In the genomic region with DNA sequence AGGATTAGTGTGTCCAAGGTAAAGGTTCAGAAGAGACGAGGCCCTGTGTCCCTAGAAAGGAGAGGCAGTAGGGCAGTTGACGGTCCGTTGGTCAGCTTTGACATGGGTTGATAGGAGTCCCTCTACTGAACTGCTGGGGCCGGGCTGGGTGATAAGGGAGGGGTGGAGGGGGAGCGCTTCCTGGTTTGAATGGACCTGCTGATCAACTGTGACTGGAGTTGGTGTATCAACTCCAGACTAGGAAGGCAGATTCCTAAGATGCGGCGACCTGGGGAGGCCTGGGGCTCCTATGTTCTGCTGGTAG, we compare ENCODE assay signal across 9 mouse cellular contexts.
DNase-seq lines count a peak whose midpoint lies in the region; ATAC-seq and TF ChIP-seq lines count a peak whose summit lies in the region.
"Had no signal": no experiment of that assay in that cellular context is flagged by ENCODE, and none has a peak within 500 bp of the region (broad histone marks: within the 10 kb centered on the region; RNA-seq: fewer than 3 reads in every experiment).

No protein-coding gene starts in this region.

- H3K36me3 ChIP-seq in heart, embryonic 10.5 days: 0 out of 2 replicates have a peak, but pooled peaks cover 3% of the 10 kb centered on the region
- H3K36me3 ChIP-seq in heart, adult 2 months (ENCODE audit: control insufficient read depth, insufficient read depth, low read length): no peaks in the 10 kb centered on the region
- peaks cover 0 to 59% of the 10 kb centered on the region in 2 experiments for H3K36me3 ChIP-seq in CH12.LX (replicated peaks in 1 of 2; ENCODE audit: control insufficient read depth in 1 of 2, insufficient read depth in 1 of 2, low read length in 1 of 2)
- H3K36me3 ChIP-seq in hindbrain, embryonic 11.5 days (ENCODE audit: control insufficient read depth, insufficient read depth, low read length): no peaks in the 10 kb centered on the region
- no peaks in the 10 kb centered on the region for H3K36me3 ChIP-seq in liver, embryonic 16.5 days (ENCODE audit: control insufficient read depth, insufficient read depth)

- dilution Hi-C loops in CH12.LX (cut with MboI; ENCODE audit: extremely low pct_ligation_motif_present, extremely low pct_unique_long_range_greater_than_20kb, low sequenced_read_pairs): no loop called here

- TF ChIP-seq CTCF in heart, adult 2 months (IDR thresholded peaks at IDR 0.05): no peak
- no peak for TF ChIP-seq CTCF in CH12.LX (conservative IDR thresholded peaks at IDR 0.05 in 1 of 2, IDR thresholded peaks at IDR 0.05 in 1 of 2; ENCODE audit: low read depth in 2 of 2, low read length in 2 of 2)

- peak overlapping the region; percentile 78 for H3K4me3 ChIP-seq in heart, embryonic 10.5 days
- H3K4me3 ChIP-seq in heart, adult 2 months: no peak overlapping the region
- no peak overlapping the region for H3K4me3 ChIP-seq in CH12.LX (replicated peaks in 1 of 3; ENCODE audit: low read depth in 2 of 3, low read length in 2 of 3, poor library complexity in 1 of 3)
- no peak overlapping the region; the same call in 1 of the 2 replicates for H3K4me3 ChIP-seq in hindbrain, embryonic 11.5 days (ENCODE audit: low read depth, low read length)
- H3K4me3 ChIP-seq in liver, embryonic 16.5 days (ENCODE audit: low read depth, low read length): no peak overlapping the region

- H3K4me1 ChIP-seq in heart, embryonic 10.5 days: peaks cover 86% of the 10 kb centered on the region
- H3K4me1 ChIP-seq in heart, adult 2 months (ENCODE audit: control insufficient read depth, insufficient read depth, low read length): peaks cover 30% of the 10 kb centered on the region
- H3K4me1 ChIP-seq in CH12.LX (ENCODE audit: control insufficient read depth in 1 of 2, insufficient read depth in 2 of 2): peaks cover 50 to 91% of the 10 kb centered on the region in 2 experiments
- H3K4me1 ChIP-seq in hindbrain, embryonic 11.5 days (replicated peaks; ENCODE audit: control insufficient read depth, insufficient read depth, low read length): peaks cover 31% of the 10 kb centered on the region
- H3K4me1 ChIP-seq in liver, embryonic 16.5 days (ENCODE audit: control insufficient read depth, low read depth, low read length): peaks cover 73% of the 10 kb centered on the region

- no peak for ATAC-seq in hindbrain, embryonic 11.5 days (ENCODE audit: low FRiP score)
- ATAC-seq in liver, embryonic 16.5 days (ENCODE audit: low read depth): 0 out of 2 replicates have a peak, but pooled peaks have one; percentile 8

- peak overlapping the region; percentile 96 for H3K27ac ChIP-seq in heart, embryonic 10.5 days
- H3K27ac ChIP-seq in heart, adult 2 months: no peak overlapping the region; the same call in 1 of the 2 replicates
- H3K27ac ChIP-seq in CH12.LX (ENCODE audit: insufficient read depth, low read depth): 0 out of 2 replicates have a peak overlapping the region, but pooled peaks have one; percentile 1
- peak overlapping the region; percentile 98 for H3K27ac ChIP-seq in hindbrain, embryonic 11.5 days (ENCODE audit: low read depth, low read length)
- peak overlapping the region; percentile 21 for H3K27ac ChIP-seq in liver, embryonic 16.5 days (ENCODE audit: low read length)

- in situ Hi-C loops in CH12.LX (cut with MboI; ENCODE audit: low pct_ligation_motif_present, low pct_unique_long_range_greater_than_20kb, low sequenced_read_pairs): no loop called here

- intact Hi-C loops in heart, adult 2 months (cut with DNase I): no loop called here
- intact Hi-C loops in left cerebral cortex, postnatal 36 days (cut with DNase I): no loop called here

- peak; percentile 88 for DNase-seq in heart, embryonic 10.5 days (ENCODE audit: low spot score)
- DNase-seq in heart, adult 2 months: no peak
- no peak for DNase-seq in CH12.LX (ENCODE audit: extremely low read depth)
- no peak for DNase-seq in hindbrain, embryonic 11.5 days (ENCODE audit: low spot score)
- DNase-seq in Muller cell, postnatal 12 days (ENCODE audit: inconsistent ontology term): no peak
- DNase-seq in cerebellum, postnatal 10 days: no peak
- DNase-seq in left cerebral cortex, postnatal 36 days (ENCODE audit: low spot score in 2 of 2): no peak
- DNase-seq: kidney, postnatal 14 days had no signal

- 10% methylated on average over 7 of the region's 7 CpGs for WGBS in heart, embryonic 10.5 days
- WGBS in heart, adult 2 months: 54% methylated on average over 7 of the region's 7 CpGs
- WGBS in hindbrain, embryonic 11.5 days: 25% methylated on average over 7 of the region's 7 CpGs
- 15% methylated on average over 7 of the region's 7 CpGs for WGBS in liver, embryonic 16.5 days (ENCODE audit: insufficient replicate concordance)

- no peaks in the 10 kb centered on the region for H3K79me2 ChIP-seq in heart, adult 2 months (replicated peaks; ENCODE audit: control insufficient read depth, insufficient read depth, low read length)
- peaks cover 80% of the 10 kb centered on the region for H3K79me2 ChIP-seq in CH12.LX (replicated peaks; ENCODE audit: control insufficient read depth, extremely low read depth, insufficient read depth, poor library complexity, severe bottlenecking)

- no peak for TF ChIP-seq RAD21 in CH12.LX (IDR thresholded peaks at IDR 0.05; ENCODE audit: low read depth, low read length)

- no peaks in the 10 kb centered on the region for H3K27me3 ChIP-seq in heart, embryonic 10.5 days (ENCODE audit: insufficient read depth, poor library complexity, severe bottlenecking)
- H3K27me3 ChIP-seq in heart, adult 2 months (ENCODE audit: control insufficient read depth, insufficient read depth, low read length): no peaks in the 10 kb centered on the region
- H3K27me3 ChIP-seq in CH12.LX (replicated peaks): no peaks in the 10 kb centered on the region
- no peaks in the 10 kb centered on the region for H3K27me3 ChIP-seq in hindbrain, embryonic 11.5 days (ENCODE audit: control insufficient read depth, insufficient read depth, low read length)
- H3K27me3 ChIP-seq in liver, embryonic 16.5 days (ENCODE audit: control insufficient read depth, insufficient read depth, low read depth, low read length): no peaks in the 10 kb centered on the region

- no peak for TF ChIP-seq EP300 in heart, adult 2 months (IDR thresholded peaks at IDR 0.05; ENCODE audit: insufficient read depth, low read depth, low read length)
- TF ChIP-seq EP300 in CH12.LX (IDR thresholded peaks at IDR 0.05; ENCODE audit: low read length): no peak

- H3K4me2 ChIP-seq in CH12.LX (ENCODE audit: insufficient read depth, low read depth, poor library complexity, severe bottlenecking): no peak overlapping the region
- peak overlapping the region; percentile 74; the same call in 1 of the 2 replicates for H3K4me2 ChIP-seq in hindbrain, embryonic 11.5 days (replicated peaks; ENCODE audit: low read depth, low read length)
- peak overlapping the region; percentile 76 for H3K4me2 ChIP-seq in liver, embryonic 16.5 days (ENCODE audit: low read depth, low read length)

- no peak overlapping the region for H3K9ac ChIP-seq in heart, adult 2 months (ENCODE audit: low read depth, low read length)
- no peak overlapping the region for H3K9ac ChIP-seq in CH12.LX (ENCODE audit: insufficient read depth, low read depth)
- H3K9ac ChIP-seq in hindbrain, embryonic 11.5 days (ENCODE audit: low read depth, low read length): peak overlapping the region; percentile 94; the same call in 1 of the 2 replicates
- H3K9ac ChIP-seq in liver, embryonic 16.5 days (ENCODE audit: low read depth, low read length): no peak overlapping the region

- H3K9me3 ChIP-seq in heart, embryonic 10.5 days: no peaks in the 10 kb centered on the region
- no peaks in the 10 kb centered on the region for H3K9me3 ChIP-seq in CH12.LX (replicated peaks; ENCODE audit: low read length)
- no peaks in the 10 kb centered on the region for H3K9me3 ChIP-seq in hindbrain, embryonic 11.5 days (ENCODE audit: control insufficient read depth, low read length)
- no peaks in the 10 kb centered on the region for H3K9me3 ChIP-seq in liver, embryonic 16.5 days (replicated peaks; ENCODE audit: control insufficient read depth, low read length)

- no peak for TF ChIP-seq POLR2A in heart, adult 2 months (IDR thresholded peaks at IDR 0.05; ENCODE audit: insufficient read depth, low read depth, low read length)
- no peak for TF ChIP-seq POLR2A in CH12.LX (IDR thresholded peaks at IDR 0.05; ENCODE audit: low read depth, low read length)

TF ChIP-seq in CH12.LX, 34 proteins besides CTCF, POLR2A, EP300 and RAD21:
- TF ChIP-seq MXI1 (IDR thresholded peaks at IDR 0.05; ENCODE audit: low read depth, low read length) (no peak), ZMIZ1 (IDR thresholded peaks at IDR 0.05; ENCODE audit: low read depth, low read length) (no peak), USF2 (conservative IDR thresholded peaks at IDR 0.05; ENCODE audit: low read depth, low read length) (no peak), NRF1 (IDR thresholded peaks at IDR 0.05; ENCODE audit: low read depth, low read length) (no peak), SIN3A (IDR thresholded peaks at IDR 0.05; ENCODE audit: low read length) (no peak), ZNF384 (IDR thresholded peaks at IDR 0.05; ENCODE audit: low read depth, low read length) (no peak), BHLHE40 (IDR thresholded peaks at IDR 0.05; ENCODE audit: low read depth, low read length) (no peak), NELFE (IDR thresholded peaks at IDR 0.05; ENCODE audit: low read depth, low read length) (no peak), E2F4 (IDR thresholded peaks at IDR 0.05; ENCODE audit: insufficient replicate concordance, low read depth, low read length) (no peak), CHD1 (IDR thresholded peaks at IDR 0.05; ENCODE audit: low read depth, low read length) (no peak)
